Mouse (Mus musculus): ENCODE results near the gene Nr2c2. TPM values are rescaled to one million over a fixed set of nuclear protein-coding genes. Genes with fewer than 3 reads are reported as not detected.
A peak's percentile ranks its signal among the peaks of the same experiment; 100 is the strongest.

Nr2c2 gene
- 100 to 1,000 TPM in 1 of 2 experiments, 10 to 100 TPM in 1; 98.6 to 107 TPM for total RNA-seq (2021)
- long read RNA-seq, experiment 1, full-length matches to known transcripts = 15 of 88 reads
- long read RNA-seq, experiment 1, partial matches to known transcripts = 31 of 88 reads
- long read RNA-seq, experiment 1, other reads (novel, unspliced or antisense) = 42 of 88 reads
- long read RNA-seq, experiment 2, full-length matches to known transcripts = 14 of 69 reads
- long read RNA-seq, experiment 2, partial matches to known transcripts = 10 of 69 reads
- long read RNA-seq, experiment 2, other reads (novel, unspliced or antisense) = 45 of 69 reads

DNA sequence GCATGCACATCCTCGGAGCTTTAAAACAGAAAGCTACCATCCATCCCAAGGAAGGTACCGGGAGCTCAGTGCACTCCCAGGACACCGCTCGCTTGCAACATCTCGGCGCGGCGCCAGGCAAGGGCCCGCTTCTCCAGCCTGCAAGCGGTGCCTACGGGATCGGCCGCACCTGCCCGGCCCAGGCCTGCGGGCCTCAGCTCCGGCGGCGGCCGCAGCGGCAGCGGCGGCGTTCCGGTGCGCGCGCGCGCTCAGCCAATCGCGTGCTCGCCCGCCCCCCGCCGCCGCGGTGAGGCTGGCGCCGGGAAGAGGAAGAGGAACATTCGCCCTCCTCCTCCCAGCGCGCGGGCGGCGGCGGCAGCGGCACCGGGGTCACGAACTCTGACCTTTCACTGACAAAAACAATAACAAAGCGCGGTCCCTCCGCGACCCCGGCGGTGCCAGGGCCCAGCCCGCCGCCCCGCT, at the start of gene Nr2c2:
TSS of gene Nr2c2 (plus strand) at position 261 of the 462 bp plus-strand sequence.
- Histone ChIP-seq H3K27ac (peak within 1 kb of the TSS; percentile 95), H3K4me3 (peak within 1 kb of the TSS; percentile 96)
- intact Hi-C loops (cut with DNase I) = loop anchor here (5.0 kb wide), 1 partner anchor 46 kb away; no protein-coding TSS in a partner anchor
- DNase-seq (ENCODE audit: extremely low spot score in 1 of 2, low spot score in 2 of 2) = peak; percentile 90
- no peak for TF ChIP-seq CTCF (IDR thresholded peaks at IDR 0.05)

DNA sequence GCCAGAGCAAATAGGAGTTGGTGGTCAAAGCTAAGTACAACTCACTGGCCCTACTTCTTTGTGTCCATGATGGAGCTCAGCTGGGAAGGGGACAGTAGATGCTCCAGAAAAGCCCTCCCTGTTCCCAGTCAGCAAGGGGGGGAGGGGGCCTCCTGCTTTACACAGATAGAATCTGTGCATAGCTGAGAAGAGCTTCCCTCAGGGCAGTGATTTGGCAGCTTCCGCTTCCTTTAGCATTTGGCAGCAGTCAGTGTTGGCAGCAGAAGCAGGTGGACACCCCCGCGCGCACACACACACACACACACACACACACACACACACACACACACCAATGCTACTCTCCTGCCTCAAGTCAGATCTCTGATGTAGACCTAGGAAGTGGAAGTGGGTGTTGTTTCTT, 49.1 kb upstream of the Nr2c2 start:
- TF ChIP-seq CTCF (IDR thresholded peaks at IDR 0.05) = no peak
- intact Hi-C loops (cut with DNase I) = no loop called here
- DNase-seq (ENCODE audit: extremely low spot score in 1 of 2, low spot score in 2 of 2) = peak; percentile 19 to 28
- Histone ChIP-seq H3K27ac (no peak overlapping the region), H3K4me3 (no peak overlapping the region)

DNA sequence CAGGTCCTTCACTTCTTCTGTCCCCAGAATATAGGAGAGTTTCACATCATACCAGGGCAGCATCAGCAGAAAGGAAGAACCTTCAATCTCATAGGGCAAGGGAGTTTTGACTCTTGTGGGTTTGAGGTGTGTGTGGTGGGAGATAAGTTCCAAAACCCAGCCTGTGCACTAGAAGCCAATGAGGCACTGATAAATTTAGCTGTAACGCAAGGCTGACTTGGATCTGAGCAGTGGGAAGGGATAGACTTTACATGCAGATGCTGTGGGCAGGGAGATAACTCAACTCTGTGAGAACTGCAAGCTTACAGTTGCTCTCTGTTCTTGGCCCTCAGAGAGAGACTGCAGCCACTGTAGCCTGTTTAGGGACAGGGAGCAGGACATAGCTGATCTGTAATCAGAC, 48.3 kb upstream of the Nr2c2 start:
- no peak overlapping the region for H3K27ac ChIP-seq
- no peak for DNase-seq (ENCODE audit: extremely low spot score in 1 of 2, low spot score in 2 of 2)
- TF ChIP-seq CTCF (IDR thresholded peaks at IDR 0.05) = no peak
- intact Hi-C loops (cut with DNase I) = no loop called here
- H3K4me3 ChIP-seq = no peak overlapping the region

DNA sequence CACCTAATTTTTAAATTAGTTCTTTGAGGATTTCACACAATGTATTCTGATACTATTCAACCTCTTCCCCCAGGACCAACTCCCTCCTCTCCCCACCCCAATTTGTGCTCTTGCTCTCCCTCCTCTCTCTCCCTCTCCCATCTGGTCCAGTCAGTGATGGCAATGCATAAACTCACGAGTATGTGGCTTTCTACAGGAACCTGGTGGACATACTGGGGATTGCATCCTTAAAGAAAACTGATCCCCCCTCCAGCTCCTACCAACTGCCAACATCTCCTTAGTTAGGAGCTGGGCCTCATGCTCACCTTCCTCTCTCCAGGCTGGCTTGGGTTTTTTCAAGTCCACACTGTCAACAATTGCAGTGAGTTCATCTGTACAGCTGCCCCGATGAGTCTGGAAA, 33.4 kb upstream of the Nr2c2 start:
- TF ChIP-seq CTCF (IDR thresholded peaks at IDR 0.05) = peak; percentile 21
- no peak for DNase-seq (ENCODE audit: extremely low spot score in 1 of 2, low spot score in 2 of 2)
- intact Hi-C loops (cut with DNase I) = no loop called here
- Histone ChIP-seq H3K4me3 (no peak overlapping the region), H3K27ac (no peak overlapping the region)

DNA sequence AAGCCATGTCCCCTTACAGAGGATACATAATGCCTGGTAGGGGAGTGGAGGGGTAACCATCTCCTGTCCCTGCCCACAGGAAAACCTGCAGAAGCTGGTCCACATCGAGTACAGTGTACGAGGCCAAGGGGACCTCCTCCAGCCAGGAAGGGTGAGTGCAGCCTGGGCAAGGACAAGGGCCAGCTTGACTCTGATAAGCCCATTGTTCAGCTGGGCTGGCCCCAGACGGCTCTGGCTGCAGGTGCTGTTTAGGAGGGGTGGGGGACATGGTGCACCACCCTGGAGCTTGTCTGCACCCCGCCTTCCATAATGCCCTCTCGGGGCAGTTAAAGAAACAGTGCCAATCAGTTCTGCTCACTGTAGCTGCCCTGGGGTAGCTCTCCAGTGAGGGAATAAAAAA, 29.5 kb upstream of the Nr2c2 start:
- Histone ChIP-seq H3K27ac (no peak overlapping the region), H3K4me3 (no peak overlapping the region)
- DNase-seq (ENCODE audit: extremely low spot score in 1 of 2, low spot score in 2 of 2) = no peak
- intact Hi-C loops (cut with DNase I) = no loop called here
- TF ChIP-seq CTCF (IDR thresholded peaks at IDR 0.05) = no peak

DNA sequence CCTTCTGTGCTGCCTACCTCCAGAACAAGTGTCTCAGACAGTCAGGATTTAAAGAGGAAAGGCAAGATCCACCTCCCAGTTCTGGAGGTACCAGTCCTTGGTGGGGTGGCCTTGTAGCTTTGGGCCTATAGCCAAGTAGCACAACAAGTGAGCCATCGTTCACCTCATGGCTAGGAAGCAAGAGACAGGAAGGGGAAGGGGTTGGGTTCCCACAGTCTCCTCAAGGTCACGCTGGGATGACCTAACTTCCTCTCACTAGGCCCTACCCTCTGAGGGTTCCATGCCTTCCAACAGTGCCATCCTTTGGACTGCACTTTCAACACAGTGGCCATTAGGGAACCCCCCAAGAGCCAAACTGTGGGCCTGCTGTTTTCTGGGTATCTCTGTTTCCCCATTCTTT, 27.7 kb upstream of the Nr2c2 start:
- no peak overlapping the region for H3K27ac ChIP-seq
- TF ChIP-seq CTCF (IDR thresholded peaks at IDR 0.05) = no peak
- DNase-seq (ENCODE audit: extremely low spot score in 1 of 2, low spot score in 2 of 2) = no peak
- intact Hi-C loops (cut with DNase I) = no loop called here
- H3K4me3 ChIP-seq = no peak overlapping the region

DNA sequence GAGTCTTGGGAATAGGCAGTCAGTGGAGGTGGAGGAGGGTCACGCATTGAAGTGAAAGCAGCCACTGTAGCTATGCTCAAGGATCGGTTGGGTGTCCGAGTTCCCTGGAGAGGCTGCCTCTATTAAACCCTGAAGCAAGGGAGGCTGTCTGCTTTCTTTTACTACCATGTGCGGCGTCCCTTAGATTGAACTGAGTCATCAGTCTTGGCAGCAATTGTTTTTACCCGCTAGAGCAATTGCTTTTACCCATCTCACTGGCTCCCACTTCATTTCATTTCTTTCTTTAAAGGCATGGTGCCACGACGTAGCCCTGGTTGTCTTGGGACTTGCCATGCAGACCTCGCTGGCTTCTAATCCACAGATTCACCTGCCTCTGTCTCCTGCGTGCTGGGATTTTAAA, 27.1 kb upstream of the Nr2c2 start:
- Histone ChIP-seq H3K4me3 (no peak overlapping the region), H3K27ac (no peak overlapping the region)
- intact Hi-C loops (cut with DNase I) = no loop called here
- no peak for DNase-seq (ENCODE audit: extremely low spot score in 1 of 2, low spot score in 2 of 2)
- TF ChIP-seq CTCF (IDR thresholded peaks at IDR 0.05) = no peak

DNA sequence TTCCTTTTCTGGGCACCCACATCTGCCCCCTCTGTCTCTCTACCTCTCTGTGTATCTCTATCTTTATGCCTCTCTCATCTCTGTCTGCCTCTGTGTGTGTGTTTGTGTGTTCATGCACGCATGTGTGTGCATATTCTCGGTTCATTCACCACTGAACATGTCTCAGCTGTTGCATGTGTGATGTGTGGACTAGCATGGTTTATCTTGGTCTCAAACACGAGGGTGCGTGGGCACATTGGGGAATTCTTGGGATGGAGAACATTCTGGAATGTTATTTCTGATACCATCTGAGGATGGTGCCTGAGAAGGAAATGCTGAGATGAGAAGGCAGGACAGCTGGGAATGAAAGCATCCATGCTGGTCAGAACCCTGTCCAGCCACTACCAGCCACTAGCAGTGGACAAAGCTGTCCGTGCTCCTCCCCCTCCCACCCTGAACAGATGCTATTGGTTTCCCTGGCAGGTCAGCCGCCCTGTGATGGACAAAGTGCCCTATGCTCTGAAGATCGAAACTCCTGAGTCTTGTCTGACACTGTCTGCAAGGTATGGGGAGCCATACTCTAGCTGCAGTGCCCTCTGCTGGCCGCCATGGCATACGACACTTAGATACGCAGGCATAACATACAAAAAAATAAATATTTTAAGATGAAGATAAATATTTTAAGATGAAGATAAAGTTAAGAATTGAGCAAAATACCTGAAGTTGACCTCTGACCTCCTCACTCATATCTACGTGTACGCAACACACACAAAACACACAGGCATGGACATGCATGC, 25.3 kb upstream of the Nr2c2 start:
- no peak overlapping the region for H3K27ac ChIP-seq
- peak; percentile 78 for TF ChIP-seq CTCF (IDR thresholded peaks at IDR 0.05)
- intact Hi-C loops (cut with DNase I) = loop anchor here (1.0 kb wide), 1 partner anchor 289 kb away; no protein-coding TSS in a partner anchor
- no peak overlapping the region for H3K4me3 ChIP-seq
- DNase-seq (ENCODE audit: extremely low spot score in 1 of 2, low spot score in 2 of 2) = peak; percentile 47 to 54

DNA sequence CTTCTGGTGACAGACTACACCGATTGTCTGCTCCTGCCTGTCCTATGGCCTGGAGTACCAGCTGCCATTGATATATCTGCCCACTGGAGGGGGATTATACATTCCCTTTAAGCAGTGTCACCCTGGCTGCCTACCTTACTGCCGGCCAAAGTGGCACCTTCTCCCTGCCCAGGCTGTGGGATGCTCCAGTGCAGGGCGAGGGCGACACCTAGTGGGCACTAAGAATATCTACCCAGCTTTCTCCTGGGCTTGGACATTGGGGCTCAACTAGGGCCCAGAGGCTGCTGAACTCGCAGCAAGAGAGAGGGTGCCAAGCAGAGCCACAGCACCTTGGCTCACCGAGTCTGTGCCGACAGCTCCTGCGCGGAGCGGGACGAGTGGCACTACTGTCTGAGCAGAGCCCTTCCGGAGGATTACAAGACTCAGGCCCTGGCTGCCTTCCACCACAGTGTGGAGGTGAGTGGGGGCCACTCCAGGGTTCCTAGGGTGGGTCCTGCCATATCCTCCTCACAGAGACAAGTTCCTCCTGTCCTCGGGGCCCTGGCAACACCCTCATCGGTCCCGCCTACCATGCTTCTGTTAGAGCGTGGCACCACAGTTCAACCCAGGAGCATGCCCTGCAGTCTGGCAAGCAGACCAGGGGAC, 23.9 kb upstream of the Nr2c2 start:
- H3K27ac ChIP-seq = no peak overlapping the region
- no peak overlapping the region for H3K4me3 ChIP-seq
- peak; percentile 94 for TF ChIP-seq CTCF (IDR thresholded peaks at IDR 0.05)
- DNase-seq (ENCODE audit: extremely low spot score in 1 of 2, low spot score in 2 of 2) = peak; percentile 70 to 78
- intact Hi-C loops (cut with DNase I) = loop anchor here (1.0 kb wide), 1 partner anchor 166 kb away; no protein-coding TSS in a partner anchor

DNA sequence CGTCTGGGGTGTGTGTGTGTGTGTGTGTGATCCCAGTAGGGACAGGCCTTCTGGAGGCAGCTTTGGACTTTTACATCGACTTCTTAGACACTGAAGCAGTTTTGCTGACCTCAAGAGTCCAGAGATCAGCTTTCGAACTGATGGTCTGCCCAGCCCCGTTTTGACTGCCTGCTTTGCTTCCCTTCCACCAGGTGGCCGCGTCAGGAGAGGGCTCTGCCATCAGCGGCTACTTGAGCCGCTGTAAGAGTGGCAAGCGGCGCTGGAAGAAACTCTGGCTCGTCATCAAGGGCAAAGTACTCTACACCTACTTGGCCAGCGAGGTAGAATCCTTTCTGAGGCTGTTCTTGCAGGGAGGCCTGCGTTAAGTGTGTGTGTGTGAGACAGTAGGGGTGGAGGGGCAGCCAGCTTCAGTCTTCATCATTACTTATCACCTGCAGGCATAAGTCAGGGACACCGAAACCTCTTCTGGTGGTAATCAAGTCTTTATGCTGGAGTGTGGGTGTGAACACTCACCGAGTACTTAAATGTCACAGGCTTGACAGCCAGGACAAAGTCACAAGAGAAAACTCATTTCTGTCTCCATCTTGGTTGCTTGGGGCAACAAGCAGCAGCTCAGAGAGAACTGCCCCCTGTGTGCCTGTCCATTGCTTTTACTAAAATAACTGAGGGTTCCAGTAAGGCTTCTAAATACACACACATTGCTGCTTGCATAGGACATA, 19.9 kb upstream of the Nr2c2 start:
- no peak; the same call in 1 of the 2 replicates for TF ChIP-seq CTCF (IDR thresholded peaks at IDR 0.05)
- intact Hi-C loops (cut with DNase I) = no loop called here
- DNase-seq (ENCODE audit: extremely low spot score in 1 of 2, low spot score in 2 of 2) = no peak
- H3K27ac ChIP-seq = no peak overlapping the region
- H3K4me3 ChIP-seq = no peak overlapping the region

DNA sequence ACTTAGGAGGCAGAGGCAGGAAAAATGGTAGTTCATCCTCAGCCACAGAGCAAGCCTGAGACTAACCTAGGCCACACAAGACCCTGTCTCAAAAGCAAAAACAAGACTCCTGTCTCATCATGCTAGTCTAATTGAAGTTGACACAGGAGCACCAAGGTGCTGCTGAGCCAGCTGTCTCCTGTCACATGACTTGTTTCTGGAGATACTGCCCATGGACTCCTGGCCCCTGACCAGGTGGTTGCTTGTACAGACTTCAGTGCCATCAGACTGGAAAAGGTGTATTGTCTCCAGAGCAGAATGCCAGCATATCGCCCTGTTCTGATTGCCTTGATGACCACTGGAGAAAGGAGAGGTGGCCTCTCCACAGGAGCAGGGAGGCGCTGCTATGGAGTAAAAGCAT, 10.5 kb upstream of the Nr2c2 start:
- H3K4me3 ChIP-seq = no peak overlapping the region
- TF ChIP-seq CTCF (IDR thresholded peaks at IDR 0.05) = no peak
- no peak overlapping the region for H3K27ac ChIP-seq
- DNase-seq (ENCODE audit: extremely low spot score in 1 of 2, low spot score in 2 of 2) = no peak
- intact Hi-C loops (cut with DNase I) = no loop called here

All from left cerebral cortex, adult 2 months (tissue).